8 mouse cellular contexts compared by ENCODE assay signal in the genomic region with DNA sequence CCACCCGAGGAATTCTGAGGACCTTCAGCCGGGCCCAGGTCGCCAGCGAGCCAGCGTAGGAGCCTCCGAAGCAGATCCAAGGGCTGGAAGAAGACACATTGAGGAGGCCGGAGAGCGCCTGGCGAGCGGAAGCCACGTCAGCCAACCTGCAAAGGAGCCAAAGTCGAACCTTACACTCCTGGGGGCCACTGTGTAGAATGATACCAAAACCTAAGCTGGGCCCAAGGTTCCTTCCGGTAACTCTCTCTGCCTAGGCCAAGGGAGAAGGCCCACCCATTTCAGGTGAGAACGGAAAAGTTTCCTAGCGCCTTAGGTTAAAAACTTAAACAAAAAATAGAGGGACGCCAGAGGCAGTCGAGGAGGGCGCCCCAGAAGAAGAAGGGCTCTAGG. TPM values are rescaled to one million over a fixed set of nuclear protein-coding genes. Genes with fewer than 3 reads are reported as not detected.
A peak's percentile ranks its signal among the peaks of the same experiment; 100 is the strongest.
DNase-seq lines count a peak whose midpoint lies in the region; ATAC-seq and TF ChIP-seq lines count a peak whose summit lies in the region.
"Had no signal": no experiment of that assay in that cellular context is flagged by ENCODE, and none has a peak within 500 bp of the region (broad histone marks: within the 10 kb centered on the region; RNA-seq: fewer than 3 reads in every experiment).

No protein-coding gene starts in this region.

- DNase-seq in spleen, adult 2 months (ENCODE audit: low read depth in 1 of 2, low spot score in 2 of 2): no peak
- DNase-seq in spleen, postnatal 36 days (ENCODE audit: low spot score in 2 of 2): no peak
- DNase-seq in adipocyte (ENCODE audit: low spot score): no peak
- no peak for DNase-seq in lung, postnatal 36 days
- DNase-seq: gastrocnemius, postnatal 14 days had no signal

- no peak overlapping the region for H3K9ac ChIP-seq in forebrain, embryonic 16.5 days (replicated peaks; ENCODE audit: low read depth, low read length)
- peak overlapping the region; percentile 55; the same call in 1 of the 2 replicates for H3K9ac ChIP-seq in liver, embryonic 12.5 days
- peak overlapping the region; percentile 63 for H3K9ac ChIP-seq in stomach, embryonic 16.5 days (ENCODE audit: low read length)

- no peak for ATAC-seq in forebrain, embryonic 16.5 days
- ATAC-seq in liver, embryonic 12.5 days: 0 out of 2 replicates have a peak, but pooled peaks have one; percentile 1
- no peak for ATAC-seq in stomach, embryonic 16.5 days (ENCODE audit: insufficient read depth, low FRiP score)

- WGBS in spleen, adult 2 months: 23% methylated on average over 18 of the region's 18 CpGs
- 3% methylated on average over 18 of the region's 18 CpGs for WGBS in forebrain, embryonic 16.5 days
- 7% methylated on average over 18 of the region's 18 CpGs for WGBS in liver, embryonic 12.5 days (ENCODE audit: insufficient replicate concordance)
- 5% methylated on average over 18 of the region's 18 CpGs for WGBS in stomach, embryonic 16.5 days

- peak overlapping the region; percentile 59; the same call in 1 of the 2 replicates for H3K4me3 ChIP-seq in spleen, adult 2 months (ENCODE audit: extremely low read depth, insufficient read depth, insufficient read length)
- peak overlapping the region; percentile 49 for H3K4me3 ChIP-seq in forebrain, embryonic 16.5 days (replicated peaks; ENCODE audit: low read length)
- H3K4me3 ChIP-seq in liver, embryonic 12.5 days: peak overlapping the region; percentile 64
- peak overlapping the region; percentile 61 for H3K4me3 ChIP-seq in stomach, embryonic 16.5 days (replicated peaks; ENCODE audit: low read length)

- peak overlapping the region; percentile 85 for H3K4me2 ChIP-seq in forebrain, embryonic 16.5 days (ENCODE audit: low read length)
- H3K4me2 ChIP-seq in liver, embryonic 12.5 days: peak overlapping the region; percentile 88
- peak overlapping the region; percentile 86 for H3K4me2 ChIP-seq in stomach, embryonic 16.5 days (ENCODE audit: low read depth, low read length)

- H3K36me3 ChIP-seq in spleen, adult 2 months (ENCODE audit: control insufficient read depth, insufficient read depth, low read length): no peaks in the 10 kb centered on the region
- no peaks in the 10 kb centered on the region for H3K36me3 ChIP-seq in forebrain, embryonic 16.5 days (ENCODE audit: control insufficient read depth, insufficient read depth)
- H3K36me3 ChIP-seq in liver, embryonic 12.5 days: no peaks in the 10 kb centered on the region
- no peaks in the 10 kb centered on the region for H3K36me3 ChIP-seq in stomach, embryonic 16.5 days (ENCODE audit: control insufficient read depth, insufficient read depth, low read length)

- TF ChIP-seq POLR2A in spleen, adult 2 months (IDR thresholded peaks at IDR 0.05; ENCODE audit: low read depth, low read length): no peak

- H3K27me3 ChIP-seq in spleen, adult 2 months (ENCODE audit: control insufficient read depth, insufficient read depth, low read length): peaks cover 9% of the 10 kb centered on the region; the same call in 1 of the 2 replicates
- peaks cover 80% of the 10 kb centered on the region for H3K27me3 ChIP-seq in forebrain, embryonic 16.5 days (replicated peaks; ENCODE audit: control insufficient read depth, insufficient read depth, low read length)
- peaks cover 97% of the 10 kb centered on the region for H3K27me3 ChIP-seq in liver, embryonic 12.5 days (replicated peaks)
- H3K27me3 ChIP-seq in stomach, embryonic 16.5 days (ENCODE audit: control insufficient read depth, insufficient read depth, low read length): peaks cover 85% of the 10 kb centered on the region

- no peak for TF ChIP-seq CTCF in spleen, adult 2 months (IDR thresholded peaks at IDR 0.05; ENCODE audit: extremely low read depth, insufficient read depth, insufficient read length, insufficient replicate concordance)

- no peak overlapping the region for H3K27ac ChIP-seq in spleen, adult 2 months (ENCODE audit: insufficient read depth, low read length)
- H3K27ac ChIP-seq in forebrain, embryonic 16.5 days (ENCODE audit: low read length): no peak overlapping the region
- H3K27ac ChIP-seq in liver, embryonic 12.5 days: no peak overlapping the region
- H3K27ac ChIP-seq in stomach, embryonic 16.5 days (ENCODE audit: low read length): no peak overlapping the region

- no peaks in the 10 kb centered on the region for H3K9me3 ChIP-seq in forebrain, embryonic 16.5 days (ENCODE audit: control insufficient read depth, low read length)
- H3K9me3 ChIP-seq in liver, embryonic 12.5 days (replicated peaks): no peaks in the 10 kb centered on the region
- H3K9me3 ChIP-seq in stomach, embryonic 16.5 days (replicated peaks; ENCODE audit: control insufficient read depth, low read length): no peaks in the 10 kb centered on the region

- H3K4me1 ChIP-seq in spleen, adult 2 months (ENCODE audit: control insufficient read depth, insufficient read depth, insufficient read length): no peaks in the 10 kb centered on the region; the same call in 1 of the 2 replicates
- H3K4me1 ChIP-seq in forebrain, embryonic 16.5 days (replicated peaks; ENCODE audit: control insufficient read depth, insufficient read depth, low read length): peaks cover 16% of the 10 kb centered on the region
- peaks cover 24% of the 10 kb centered on the region for H3K4me1 ChIP-seq in liver, embryonic 12.5 days
- peaks cover 12% of the 10 kb centered on the region; the same call in 1 of the 2 replicates for H3K4me1 ChIP-seq in stomach, embryonic 16.5 days (ENCODE audit: control insufficient read depth, insufficient read depth, low read length)

RNA-seq across cellular contexts. Expression of gene Prss16, which starts 2.4 kb away (rescaled TPM):
- polyA plus RNA-seq in spleen, adult 2 months (2012; rRNA removed): 0.99 and 1.1 TPM in 2 replicates
- 0.19 TPM in 1 of 2 replicates, not detected in the other for polyA plus RNA-seq in forebrain, embryonic 16.5 days (2015; fragmentation: Nextera tagmentation; extraction: Ambion mirVana)
- 0.22 and 0.33 TPM in 2 replicates for polyA plus RNA-seq in liver, embryonic 12.5 days (2016; fragmentation: Nextera tagmentation; extraction: Ambion mirVana)
- 0.92 and 1.1 TPM in 2 replicates for polyA plus RNA-seq in stomach, embryonic 16.5 days (2015; fragmentation: Nextera tagmentation; extraction: Ambion mirVana)

RNA-seq across cellular contexts. Expression of gene Pom121l2, which starts 26.1 kb away (rescaled TPM):
- not detected in 2 replicates for polyA plus RNA-seq in spleen, adult 2 months (2012; rRNA removed)
- not detected in 2 replicates for polyA plus RNA-seq in forebrain, embryonic 16.5 days (2015; fragmentation: Nextera tagmentation; extraction: Ambion mirVana)
- polyA plus RNA-seq in liver, embryonic 12.5 days (2016; fragmentation: Nextera tagmentation; extraction: Ambion mirVana): not detected in 2 replicates
- 0.09 TPM in 1 of 2 replicates, not detected in the other for polyA plus RNA-seq in stomach, embryonic 16.5 days (2015; fragmentation: Nextera tagmentation; extraction: Ambion mirVana)

RNA-seq across cellular contexts. Expression of gene Hist1h2ah, which starts 28.3 kb away (rescaled TPM):
- 51.3 and 149 TPM in 2 replicates for polyA plus RNA-seq in spleen, adult 2 months (2012; rRNA removed)
- polyA plus RNA-seq in forebrain, embryonic 16.5 days (2015; fragmentation: Nextera tagmentation; extraction: Ambion mirVana): not detected in 2 replicates
- 9.3 and 17.8 TPM in 2 replicates for polyA plus RNA-seq in liver, embryonic 12.5 days (2016; fragmentation: Nextera tagmentation; extraction: Ambion mirVana)
- polyA plus RNA-seq in stomach, embryonic 16.5 days (2015; fragmentation: Nextera tagmentation; extraction: Ambion mirVana): 10.9 TPM in 1 of 2 replicates, not detected in the other

RNA-seq across cellular contexts. Expression of gene Hist1h2bk, which starts 28.6 kb away (rescaled TPM):
- 30.0 and 45.9 TPM in 2 replicates for polyA plus RNA-seq in spleen, adult 2 months (2012; rRNA removed)
- 3.3 TPM in 1 of 2 replicates, not detected in the other for polyA plus RNA-seq in forebrain, embryonic 16.5 days (2015; fragmentation: Nextera tagmentation; extraction: Ambion mirVana)
- polyA plus RNA-seq in liver, embryonic 12.5 days (2016; fragmentation: Nextera tagmentation; extraction: Ambion mirVana): 4.4 and 4.8 TPM in 2 replicates
- polyA plus RNA-seq in stomach, embryonic 16.5 days (2015; fragmentation: Nextera tagmentation; extraction: Ambion mirVana): 2.6 and 4.0 TPM in 2 replicates

RNA-seq across cellular contexts. Expression of gene Hist1h4i, which starts 34.0 kb away (rescaled TPM):
- polyA plus RNA-seq in spleen, adult 2 months (2012; rRNA removed): 14.7 and 15.7 TPM in 2 replicates
- 14.0 and 14.5 TPM in 2 replicates for polyA plus RNA-seq in forebrain, embryonic 16.5 days (2015; fragmentation: Nextera tagmentation; extraction: Ambion mirVana)
- 44.1 and 49.4 TPM in 2 replicates for polyA plus RNA-seq in liver, embryonic 12.5 days (2016; fragmentation: Nextera tagmentation; extraction: Ambion mirVana)
- polyA plus RNA-seq in stomach, embryonic 16.5 days (2015; fragmentation: Nextera tagmentation; extraction: Ambion mirVana): 13.4 and 15.5 TPM in 2 replicates
